Mouse (Mus musculus) A20 (cell line): ENCODE measurements around the gene Akap7.

ENCODE experiments used
- DNase-seq: peaks from one replicate; pipeline ENCODE4 v3.0.0-alpha.2; 2011; ENCODE audit warnings: low read depth, low spot score

Akap7 gene

GRCm38 (mm10) chr10:25307770-25308169 lies at the start of gene Akap7:
Akap7 (minus strand) TSS chr10:25307870.
- no peak for DNase-seq

GRCm38 (mm10) chr10:25354390-25354789 lies 46.7 kb upstream of the Akap7 start:
- DNase-seq, result no peak

- DNase-seq, result no peak
These were observed 46.3 kb upstream of the Akap7 start for GRCm38 (mm10) chr10:25353941-25354340.

GRCm38 (mm10) chr10:25342801-25343200 lies 35.1 kb upstream of the Akap7 start:
- DNase-seq, result no peak

GRCm38 (mm10) chr10:25340675-25341074 lies 33.0 kb upstream of the Akap7 start:
- DNase-seq, result no peak

GRCm38 (mm10) chr10:25333390-25334079 lies 25.9 kb upstream of the Akap7 start:
- no peak for DNase-seq

- DNase-seq, result peak; percentile 42
These were observed 23.8 kb upstream of the Akap7 start for GRCm38 (mm10) chr10:25331321-25332049.

- no peak for DNase-seq
These were observed 22.4 kb upstream of the Akap7 start for GRCm38 (mm10) chr10:25330094-25330493.

GRCm38 (mm10) chr10:25327511-25327910 lies 19.8 kb upstream of the Akap7 start:
- no peak for DNase-seq

GRCm38 (mm10) chr10:25325690-25326089 lies 18.0 kb upstream of the Akap7 start:
- no peak for DNase-seq

GRCm38 (mm10) chr10:25321198-25321597 lies 13.5 kb upstream of the Akap7 start:
- no peak for DNase-seq

GRCm38 (mm10) chr10:25319531-25319930 lies 11.9 kb upstream of the Akap7 start:
- no peak for DNase-seq

- DNase-seq, result peak; percentile 47
These were observed 10.7 kb upstream of the Akap7 start for GRCm38 (mm10) chr10:25318405-25318804.

GRCm38 (mm10) chr10:25317665-25318064 lies 10.0 kb upstream of the Akap7 start:
- no peak for DNase-seq

GRCm38 (mm10) chr10:25313856-25314584 lies 6.3 kb upstream of the Akap7 start:
- DNase-seq, result no peak

- DNase-seq, result no peak
These were observed 4.0 kb upstream of the Akap7 start for GRCm38 (mm10) chr10:25311554-25312212.

- no peak for DNase-seq
These were observed 3.1 kb upstream of the Akap7 start for GRCm38 (mm10) chr10:25310736-25311135.

GRCm38 (mm10) chr10:25309996-25310395 lies 2.3 kb upstream of the Akap7 start:
- DNase-seq, result no peak

GRCm38 (mm10) chr10:25305146-25305545 lies 2.5 kb downstream of the Akap7 start:
- DNase-seq, result no peak

GRCm38 (mm10) chr10:25304608-25305007 lies 3.1 kb downstream of the Akap7 start:
- DNase-seq, result no peak

GRCm38 (mm10) chr10:25299031-25299529 lies 8.6 kb downstream of the Akap7 start:
- DNase-seq, result no peak

- DNase-seq, result no peak
These were observed 9.4 kb downstream of the Akap7 start for GRCm38 (mm10) chr10:25298264-25298671.
